Mouse (Mus musculus) gastrocnemius, postnatal 36 days (tissue): Measurements from ENCODE around the gene Rilpl1. TPM values are rescaled to one million over a fixed set of nuclear protein-coding genes. Genes with fewer than 3 reads are reported as not detected.
A peak's percentile ranks its signal among the peaks of the same experiment; 100 is the strongest.
"Not testable (repeated sequence)": the region's sequence is repeated elsewhere in the genome, so short reads cannot be mapped to it uniquely, and the experiment has no call there.

Experiments used
- DNase-seq, 2 experiments: peaks; one replicate each; pipeline ENCODE4 v3.0.0; 2022
- intact Hi-C: fragments of 180-260 bp; cut with DNase I; formaldehyde crosslinking; loops from one replicate; pipeline ENCODE4 v1.15.1; 2025
- long read RNA-seq, 2 experiments: library from polyadenylated mRNA; stranded (forward); transcript quantifications; one replicate each; pipeline ENCODE4 v2.0.0; 2021
- total RNA-seq, 2 experiments: library from RNA; stranded (reverse); gene quantifications; 2 replicates each; pipeline ENCODE4 v1.2.3; 2021

Rilpl1 gene
- 100 to 1,000 TPM; 197 to 200 TPM for total RNA-seq
- long read RNA-seq, experiment 1, transcript Rilpl1-201 (7 exons, 2,249 nt) = major isoform, 9 of 153 reads
- long read RNA-seq, experiment 1, partial matches to known transcripts = 6 of 153 reads
- long read RNA-seq, experiment 1, other reads (novel, unspliced or antisense) = 138 of 153 reads
- long read RNA-seq, experiment 2, partial matches to known transcripts = 18 of 146 reads
- long read RNA-seq, experiment 2, other reads (novel, unspliced or antisense) = 125 of 146 reads

DNA sequence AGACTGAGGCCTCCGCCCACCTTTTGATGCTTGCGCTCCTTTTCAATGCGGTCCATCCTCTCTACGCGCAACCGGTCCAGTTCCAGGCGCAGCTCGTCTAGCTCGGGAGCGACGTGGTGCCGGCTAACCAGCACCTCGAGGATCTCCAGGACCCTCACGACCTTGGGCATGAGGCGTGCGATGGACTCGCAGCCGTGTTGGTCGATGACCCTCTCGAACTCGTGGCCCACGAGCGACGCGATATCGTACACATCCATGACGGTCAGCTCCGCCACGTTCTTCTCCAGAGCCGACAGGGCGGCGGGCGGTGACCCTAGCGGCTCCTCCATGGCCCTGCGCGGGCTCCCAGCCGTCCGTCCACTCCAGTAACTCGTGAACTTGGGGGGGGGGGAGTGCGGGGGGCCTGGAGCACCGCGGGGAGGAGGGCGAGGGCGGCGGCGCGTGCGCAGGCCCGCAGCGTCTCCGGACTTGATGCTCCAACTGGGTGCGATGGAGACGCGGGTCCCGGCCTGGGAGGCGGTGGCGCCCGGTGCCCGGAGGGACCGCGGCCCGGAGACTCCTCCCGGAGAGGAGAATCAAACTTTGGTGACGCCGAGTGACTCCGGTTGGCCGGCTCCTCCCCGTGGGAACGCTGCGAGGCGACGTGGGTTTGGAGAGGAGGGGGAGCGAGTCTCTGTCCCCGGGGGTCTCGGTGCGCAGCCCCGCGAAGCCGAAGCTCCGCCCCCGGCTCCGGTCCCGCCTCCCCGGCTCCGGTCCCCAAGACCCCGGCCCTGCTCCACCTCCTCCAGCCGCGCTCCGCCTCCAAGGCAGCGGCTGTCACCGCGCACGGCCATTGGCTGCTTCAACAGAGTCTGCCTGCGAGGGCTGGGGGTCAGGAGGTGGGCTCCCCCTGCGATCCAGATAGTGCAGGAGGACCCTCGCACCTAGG, at the start of gene Rilpl1:
Gene Rilpl1 (minus strand): TSS at position 737 of the 928 bp plus-strand sequence.
- DNase-seq = peak; percentile 80 to 86
- intact Hi-C loops = loop anchor here (5.0 kb wide), 1 partner anchor 34 kb away; no protein-coding TSS in a partner anchor

DNA sequence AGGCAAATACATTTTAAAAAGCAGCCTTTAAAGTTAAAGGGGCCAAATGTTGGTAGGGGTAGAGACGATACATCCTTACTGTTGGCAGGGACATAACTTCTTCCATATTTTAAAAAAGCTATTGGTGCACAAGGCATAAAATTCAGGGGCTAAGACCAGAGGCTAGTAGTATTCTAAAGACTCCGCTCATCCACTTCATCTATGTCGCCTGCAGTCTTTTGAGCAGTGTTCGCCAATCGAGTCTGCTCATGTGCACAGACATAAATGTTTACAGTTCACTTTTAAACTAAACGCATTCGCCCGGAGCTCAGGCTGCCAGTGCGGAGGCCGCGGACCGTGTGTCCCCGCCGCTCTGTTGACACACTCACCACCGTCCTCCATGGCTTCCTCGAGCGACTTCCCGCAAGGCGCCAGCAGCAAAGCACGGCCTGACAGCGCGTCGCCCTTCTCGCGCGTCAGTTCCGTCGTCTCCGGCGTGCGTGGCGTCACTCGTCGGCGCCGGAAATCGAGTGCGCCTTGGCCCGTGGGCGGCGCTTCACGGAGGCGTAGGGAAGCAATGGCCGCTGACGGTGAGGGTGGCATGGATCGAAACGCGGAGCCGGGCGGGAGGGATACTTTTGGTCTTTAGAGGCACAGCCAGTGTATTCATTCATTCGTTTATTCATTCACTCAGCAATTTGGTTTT, 47.6 kb upstream of the Rilpl1 start, which contains the start of the genes Eif2b1 and Gtf2h3:
Gene Eif2b1 (minus strand): TSS at position 499 of the 685 bp plus-strand sequence.
Gene Gtf2h3 (plus strand): TSS at position 508 of the 685 bp plus-strand sequence.
- peak; percentile 86 to 90 for DNase-seq
- intact Hi-C loops = no loop called here

DNA sequence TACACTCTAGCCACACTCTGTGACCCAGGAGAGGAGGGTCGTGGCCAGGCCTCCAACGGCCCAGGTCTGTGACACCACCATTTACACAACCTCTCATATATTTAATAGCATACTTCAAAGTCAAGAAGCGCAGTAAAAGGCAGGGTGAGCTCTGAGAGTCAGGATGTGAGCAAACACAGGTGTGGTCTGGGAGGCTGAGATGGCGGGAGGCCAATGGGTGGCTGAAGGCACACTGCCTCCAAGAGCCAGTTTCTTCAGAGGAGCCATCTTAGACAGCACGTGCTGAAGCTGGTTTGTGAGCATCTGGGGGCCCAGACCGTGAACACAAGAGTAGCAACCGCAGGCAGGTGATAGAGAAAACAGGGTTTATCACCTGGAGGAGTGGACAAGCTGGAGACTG, 44.3 kb upstream of the Rilpl1 start:
- intact Hi-C loops = no loop called here
- no peak for DNase-seq

DNA sequence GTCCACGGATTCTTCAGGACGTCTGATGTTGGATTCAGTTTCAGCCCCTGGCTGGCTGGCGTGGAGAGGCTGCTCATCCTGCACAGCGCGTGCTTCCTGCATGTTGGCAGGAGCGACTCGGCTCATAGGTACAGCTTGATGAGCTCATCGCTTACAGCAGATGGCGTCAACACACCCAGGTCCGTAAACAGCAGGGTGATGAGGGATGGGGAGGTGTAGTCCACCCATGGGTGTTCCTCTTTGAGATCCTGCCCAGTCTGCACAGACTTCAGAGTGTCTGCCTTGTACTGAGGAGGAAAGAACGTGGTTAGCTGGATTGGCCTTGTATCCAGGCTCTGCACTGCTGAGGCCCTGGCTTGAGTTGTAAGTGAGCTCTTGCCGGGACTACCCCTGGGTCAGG, 39.9 kb upstream of the Rilpl1 start:
- intact Hi-C loops = no loop called here
- DNase-seq = no peak

DNA sequence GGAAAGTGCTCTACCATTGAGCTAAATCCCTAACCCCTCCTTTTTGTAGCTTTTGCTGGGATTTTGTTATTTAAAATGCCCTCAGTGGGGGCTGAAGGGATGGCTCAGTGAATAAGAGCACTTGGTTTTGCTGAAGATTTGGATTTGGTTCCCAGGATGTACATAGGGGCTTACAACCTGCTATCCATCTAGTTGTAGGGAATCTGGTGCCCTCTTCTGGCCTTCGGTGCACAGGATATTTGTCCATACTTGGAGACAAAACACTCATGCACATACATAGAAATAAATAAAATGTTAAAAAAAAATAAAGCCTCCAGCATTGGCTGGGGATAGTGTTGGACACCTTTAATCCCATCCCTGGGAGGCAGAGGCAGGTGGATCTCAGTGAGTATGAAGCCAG, 24.0 kb upstream of the Rilpl1 start:
- intact Hi-C loops = loop anchor here (10.0 kb wide), 1 partner anchor 430 kb away; no protein-coding TSS in a partner anchor
- no peak for DNase-seq

DNA sequence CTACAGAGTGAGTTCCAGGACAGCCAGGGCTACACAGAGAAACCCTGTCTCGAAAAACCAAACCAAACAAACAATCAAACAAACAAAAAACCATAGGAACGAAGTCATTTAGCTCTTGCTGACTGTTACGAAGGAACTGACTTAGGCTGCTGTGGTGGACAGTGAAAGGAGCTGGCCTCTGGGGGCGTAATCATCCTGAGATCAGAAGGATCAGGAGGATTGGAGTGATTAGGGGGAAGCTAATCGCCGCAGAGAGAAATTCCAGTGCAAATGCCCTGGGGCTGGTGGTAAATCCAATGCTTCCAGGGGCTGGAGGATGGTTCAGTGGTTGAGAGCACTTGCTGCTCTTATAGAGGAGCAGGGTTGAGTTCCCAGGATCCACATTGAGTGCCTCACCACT, 22.4 kb upstream of the Rilpl1 start:
- DNase-seq = no peak
- intact Hi-C loops = loop anchor here (10.0 kb wide), 1 partner anchor 429 kb away; no protein-coding TSS in a partner anchor

DNA sequence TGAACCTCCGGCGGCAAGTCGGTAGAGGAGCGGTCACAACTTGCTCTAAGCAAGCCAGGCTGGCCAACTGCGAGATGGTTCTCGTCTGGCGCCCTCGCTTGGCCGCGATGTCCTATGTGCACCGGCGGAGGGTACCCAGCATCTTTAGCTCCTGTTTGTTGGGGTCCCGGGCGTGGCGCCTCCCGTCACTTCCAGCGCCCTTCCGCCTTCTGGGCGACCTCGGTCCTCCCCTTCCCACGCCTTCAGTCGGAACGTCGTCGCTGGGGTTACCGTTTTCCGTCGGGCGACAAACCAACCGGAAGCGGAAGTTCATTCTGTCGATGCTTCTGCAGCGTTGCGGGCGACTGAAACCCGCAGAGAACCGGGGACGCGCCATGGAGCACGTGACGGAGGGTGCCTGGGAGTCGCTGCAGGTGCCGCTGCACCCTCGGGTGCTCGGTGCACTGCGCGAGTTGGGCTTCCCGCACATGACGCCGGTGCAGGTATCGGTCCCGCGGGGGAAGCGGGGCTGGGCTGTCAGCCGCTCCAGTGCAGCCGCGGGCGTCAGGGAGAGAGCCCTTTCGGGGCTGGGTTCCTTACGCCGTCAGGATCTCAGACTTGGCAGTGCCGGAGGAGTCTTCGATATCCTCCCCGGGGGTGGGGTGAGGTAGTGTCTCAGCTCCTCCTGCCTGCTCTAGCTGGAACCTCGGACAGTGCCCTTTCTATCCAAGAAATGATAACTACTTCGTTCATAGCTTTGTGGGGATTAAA, 21.5 kb upstream of the Rilpl1 start, which contains the start of gene Ddx55:
Gene Ddx55 (plus strand): TSS at position 307 of the 750 bp plus-strand sequence.
- DNase-seq = peak; percentile 82 to 89
- intact Hi-C loops = loop anchor here (10.0 kb wide), 1 partner anchor 428 kb away; no protein-coding TSS in a partner anchor

DNA sequence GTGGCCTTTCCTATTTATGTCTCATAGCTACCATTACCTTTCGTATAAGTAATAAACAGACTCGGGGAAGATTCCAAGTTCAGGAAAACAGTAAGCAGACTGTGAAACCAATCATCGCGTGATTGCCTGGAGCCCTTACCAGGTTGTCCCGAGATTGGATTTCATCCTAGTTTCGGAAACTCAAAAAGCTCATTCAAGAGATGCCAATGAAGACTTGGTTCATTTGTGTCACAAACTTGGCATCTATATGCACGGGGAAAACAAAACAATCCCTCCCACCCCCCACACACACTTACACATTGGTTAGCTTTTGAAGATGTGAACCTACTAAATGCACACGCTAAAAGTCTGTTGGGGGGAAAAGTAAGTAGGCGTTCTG, 20.9 kb upstream of the Rilpl1 start:
- intact Hi-C loops = loop anchor here (10.0 kb wide), 1 partner anchor 427 kb away; no protein-coding TSS in a partner anchor
- DNase-seq = no peak

DNA sequence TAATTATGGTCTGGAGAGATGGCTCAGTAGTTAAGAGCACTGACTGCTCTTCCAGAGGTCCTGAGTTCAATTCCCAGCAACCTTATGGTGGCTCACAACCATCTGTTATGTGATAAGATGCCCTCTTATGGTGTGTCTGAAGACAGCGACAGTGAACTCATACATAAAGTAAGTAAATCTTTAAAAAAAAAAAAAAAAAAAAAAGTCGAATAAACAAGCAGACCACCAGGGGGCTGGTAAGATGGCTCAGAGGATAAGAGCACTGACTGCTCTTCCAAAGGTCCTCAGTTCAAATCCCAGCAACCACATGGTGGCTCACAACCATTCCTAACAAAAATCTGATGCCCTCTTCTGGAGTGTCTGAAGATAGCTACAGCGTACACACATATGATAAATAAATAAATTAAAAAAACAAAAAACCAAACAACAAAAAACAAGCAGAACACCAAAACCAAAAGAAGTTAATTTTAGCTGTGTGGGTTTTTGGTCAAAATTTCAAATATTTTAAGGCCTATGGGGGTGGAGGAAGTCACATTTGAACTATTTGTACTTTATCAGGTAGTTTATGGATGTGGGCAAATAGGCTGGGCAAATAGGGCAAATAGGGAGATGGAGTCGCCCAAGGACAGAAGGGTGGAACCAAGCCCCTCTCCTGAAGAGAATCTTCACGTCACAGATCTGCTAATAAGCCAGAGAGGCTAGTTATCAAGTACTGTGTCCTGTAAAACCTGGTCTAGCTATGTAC, 20.3 kb upstream of the Rilpl1 start:
- intact Hi-C loops = loop anchor here (10.0 kb wide), 1 partner anchor 427 kb away; no protein-coding TSS in a partner anchor
- not testable (repeated sequence) for DNase-seq

DNA sequence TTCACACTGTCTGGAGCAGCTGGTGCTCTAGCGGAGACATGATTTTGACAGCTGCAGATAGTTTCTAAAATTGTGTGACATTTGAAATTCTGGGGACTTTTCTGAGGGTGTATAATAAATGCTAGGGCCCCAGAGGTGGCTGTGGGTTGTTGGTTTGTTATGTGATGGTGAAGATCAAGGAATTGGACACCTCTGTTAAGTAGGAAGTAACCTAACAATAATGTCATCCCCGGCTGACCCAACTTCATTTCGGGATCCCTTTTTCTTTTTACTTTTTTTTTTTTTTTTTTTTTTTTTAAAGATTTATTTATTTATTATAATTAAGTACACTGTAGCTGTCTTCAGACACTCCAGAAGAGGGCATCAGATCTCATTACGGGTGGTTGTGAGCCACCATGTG, 19.5 kb upstream of the Rilpl1 start:
- not testable (repeated sequence) for DNase-seq
- intact Hi-C loops = loop anchor here (10.0 kb wide), 1 partner anchor 426 kb away; no protein-coding TSS in a partner anchor

DNA sequence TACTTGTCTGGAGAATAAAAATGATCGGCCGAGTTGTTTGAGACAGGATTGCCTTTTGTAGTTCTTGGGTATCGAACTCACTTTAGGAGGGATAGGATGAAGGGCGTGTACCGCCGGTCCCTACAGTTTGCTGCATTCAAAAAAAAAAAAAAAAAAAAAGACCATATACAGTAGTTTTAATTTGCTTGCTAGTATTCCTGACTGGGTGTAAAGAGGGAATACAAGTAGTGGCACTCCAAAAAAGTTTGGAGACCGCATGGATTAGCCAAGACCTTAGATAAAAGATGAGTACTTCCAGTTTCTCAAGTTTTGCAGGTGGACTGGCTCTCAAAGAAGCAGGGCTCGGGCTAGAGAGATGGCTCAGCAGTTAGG, 10.4 kb upstream of the Rilpl1 start:
- intact Hi-C loops = loop anchor here (5.0 kb wide), 1 partner anchor 189 kb away; no protein-coding TSS in a partner anchor
- no peak for DNase-seq

DNA sequence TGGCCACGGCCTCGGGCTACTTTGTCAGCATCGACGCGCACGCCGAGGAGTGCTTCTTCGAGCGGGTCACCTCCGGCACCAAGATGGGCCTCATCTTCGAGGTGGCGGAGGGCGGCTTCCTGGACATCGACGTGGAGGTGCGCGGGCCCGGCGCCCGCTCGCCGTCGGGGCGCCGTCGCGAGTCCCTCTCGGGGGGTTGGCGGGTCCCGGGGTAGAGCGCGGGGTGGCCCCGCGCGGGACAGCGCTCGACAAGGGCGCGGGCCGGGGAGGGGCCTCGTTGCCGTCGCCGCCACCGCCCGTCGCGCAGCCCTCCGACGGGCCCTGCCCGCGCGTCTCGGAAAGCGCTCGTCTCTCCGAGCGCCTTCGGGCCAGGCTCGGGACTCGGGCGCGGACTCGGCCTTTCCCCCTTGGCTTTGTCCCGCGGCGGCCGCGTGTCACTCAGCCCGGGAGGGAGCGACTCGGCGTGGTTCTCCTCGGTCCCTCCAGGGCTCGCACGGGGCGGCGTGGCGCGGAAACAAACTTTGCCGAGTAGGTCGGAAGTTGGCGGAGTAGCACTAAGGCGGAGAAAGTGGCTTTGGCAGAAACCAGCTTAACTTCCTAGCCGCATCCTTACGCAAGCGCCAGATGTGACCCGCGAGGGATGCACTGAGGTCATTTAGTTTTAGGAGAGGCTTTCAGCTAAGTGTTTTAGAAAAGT, 9.9 kb upstream of the Rilpl1 start:
- intact Hi-C loops = loop anchor here (5.0 kb wide), 1 partner anchor 189 kb away; no protein-coding TSS in a partner anchor
- peak; percentile 66 to 76 for DNase-seq

DNA sequence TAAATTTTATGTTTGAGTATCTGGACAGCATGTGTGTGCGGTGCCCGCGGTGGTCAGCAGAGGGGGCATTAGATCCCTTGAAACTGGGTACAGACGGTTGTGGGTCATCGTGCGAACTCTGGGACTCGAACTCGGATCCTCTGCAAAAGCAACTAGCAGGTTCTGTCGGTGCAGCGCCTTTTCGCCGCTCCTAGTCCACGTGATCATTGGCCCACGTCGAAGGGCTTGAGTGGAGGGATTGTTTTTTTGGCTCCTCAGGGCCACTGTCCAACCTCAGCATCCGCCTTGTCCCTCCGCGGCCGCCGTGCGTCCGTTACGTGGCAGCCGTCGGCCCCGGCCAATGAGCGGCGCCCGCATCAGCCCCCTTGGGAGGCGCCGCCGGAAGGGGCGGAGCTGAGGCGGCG, 9.2 kb upstream of the Rilpl1 start, which contains the start of gene Tmed2:
Gene Tmed2 (plus strand): TSS at position 313 of the 404 bp plus-strand sequence.
- DNase-seq = peak; percentile 90 to 93
- intact Hi-C loops = loop anchor here (5.0 kb wide), 1 partner anchor 188 kb away; no protein-coding TSS in a partner anchor

DNA sequence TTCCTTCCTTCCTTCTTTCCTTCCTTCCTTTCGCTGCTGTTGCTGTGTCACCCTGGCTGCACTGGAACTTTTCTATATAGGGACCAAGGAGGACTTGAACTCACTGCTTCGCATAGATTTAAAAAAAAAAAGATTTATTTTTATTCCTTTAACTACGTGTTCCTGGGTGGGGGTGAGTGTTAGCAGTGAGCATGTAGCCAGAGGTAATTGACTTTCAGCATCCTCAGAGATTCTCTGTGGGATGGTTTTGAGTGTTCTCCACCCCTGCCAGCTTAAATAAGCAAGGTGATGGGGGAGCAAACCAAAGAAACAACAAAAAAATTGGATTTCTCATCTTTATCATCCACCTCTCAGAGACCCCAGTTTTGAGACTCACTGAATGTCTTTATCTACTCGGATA, 8.7 kb upstream of the Rilpl1 start:
- intact Hi-C loops = loop anchor here (2.0 to 5.0 kb wide), 2 partner anchors 107 to 188 kb away; no protein-coding TSS in a partner anchor
- DNase-seq = no peak

DNA sequence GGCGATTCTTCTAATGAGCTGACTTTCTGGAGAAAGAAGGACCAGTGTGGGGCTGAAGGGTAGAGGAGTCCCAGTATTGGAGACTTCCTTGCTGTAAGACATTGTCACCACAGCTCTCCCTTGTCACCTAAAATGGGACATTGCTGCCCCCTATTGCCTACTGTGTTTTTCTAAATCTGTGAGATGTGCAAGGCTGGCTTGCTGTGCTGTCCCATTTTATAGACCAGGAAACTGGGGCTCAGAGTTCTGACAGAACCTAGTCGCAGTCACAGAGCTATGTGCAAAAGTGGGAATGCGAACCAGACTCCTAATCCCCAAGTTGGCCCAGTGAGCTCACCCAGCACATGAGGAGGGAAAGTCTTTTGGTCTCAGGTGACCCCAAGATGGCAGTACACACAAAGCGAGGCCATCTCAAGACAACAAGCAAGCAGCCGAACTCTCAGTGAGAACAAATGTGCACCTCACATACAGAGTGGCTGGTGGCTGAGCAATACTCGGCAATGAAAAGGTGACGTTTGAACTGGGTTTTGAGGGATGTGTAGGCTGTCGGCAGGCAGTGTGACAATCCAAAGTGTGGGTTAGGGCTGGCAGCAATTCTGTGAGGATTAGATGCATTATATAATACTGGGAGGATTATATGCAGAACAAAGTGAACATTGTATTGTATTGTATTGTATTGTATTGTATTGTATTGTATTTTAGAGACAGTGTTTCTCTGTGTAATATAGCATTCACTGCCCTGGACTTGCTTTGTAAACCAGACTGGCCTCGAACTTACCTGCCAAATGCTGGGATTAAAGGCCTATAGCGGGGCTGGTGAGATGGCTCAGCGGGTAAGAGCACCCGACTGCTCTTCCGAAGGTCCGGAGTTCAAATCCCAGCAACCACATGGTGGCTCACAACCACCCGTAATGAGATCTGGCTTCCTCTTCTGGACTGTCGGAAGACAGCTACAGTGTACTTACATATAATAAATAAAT, 7.9 kb upstream of the Rilpl1 start:
- intact Hi-C loops = loop anchor here (2.0 kb wide), 1 partner anchor 106 kb away; no protein-coding TSS in a partner anchor
- peak in 1 of 2 experiments; percentile 43 for DNase-seq

DNA sequence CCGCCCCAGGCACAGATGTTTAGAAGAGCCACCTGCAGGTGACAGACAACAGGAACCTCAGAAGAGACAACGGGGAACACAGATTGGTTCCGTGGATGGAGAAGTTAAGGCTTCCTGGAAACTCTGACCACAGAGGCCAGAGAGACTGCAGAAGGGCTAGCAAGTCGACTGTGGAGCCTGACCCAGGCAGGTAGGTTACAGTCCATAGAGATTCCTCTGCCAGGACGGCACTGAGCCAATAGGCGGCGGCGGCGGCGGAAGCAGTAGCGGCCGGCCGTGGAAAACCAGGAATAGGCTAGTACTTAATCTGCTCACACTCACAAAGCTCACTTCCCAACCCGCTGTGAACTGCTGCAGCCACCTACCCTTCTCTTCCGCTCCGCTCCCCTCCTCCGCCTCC, 5.6 kb upstream of the Rilpl1 start:
- DNase-seq = peak; percentile 35 to 47
- intact Hi-C loops = loop anchor here (2.0 kb wide), 1 partner anchor 54 kb away; the partner anchor contains the start of gene Snrnp35

DNA sequence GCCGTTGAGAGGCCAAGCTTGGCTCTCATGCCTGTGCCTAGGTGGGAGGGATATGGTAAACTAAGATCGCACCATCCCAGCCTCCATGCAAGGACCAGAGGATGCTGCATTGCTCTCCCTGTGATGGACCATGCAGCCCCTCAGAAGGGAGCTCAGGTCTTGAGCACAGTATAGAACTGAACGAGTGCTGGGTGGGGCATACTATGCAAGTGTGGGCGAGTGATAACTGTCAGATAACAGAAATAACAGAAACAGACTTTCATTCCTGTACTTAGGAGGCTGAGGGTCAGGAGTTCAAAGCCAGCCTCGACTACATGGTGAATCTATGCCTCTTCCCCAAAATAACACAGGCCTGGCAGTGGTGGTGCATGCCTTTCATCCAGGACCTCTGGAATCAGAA, 3.8 kb upstream of the Rilpl1 start:
- DNase-seq = no peak
- intact Hi-C loops = no loop called here
